Mouse (Mus musculus) midbrain, embryonic 13.5 days (tissue): ENCODE measurements at regions not wholly inside any gene's neighbourhood (a gene's known extent, or its start where the extent isn't known, plus 50 kb on each side); places are given as distances from the start of the nearest gene placed in this dataset.

Experiments
- ATAC-seq: fragments of 200-750 bp; cut with Nextera tagmentation; 2 replicates; pipeline ENCODE4 v1.8.0; 2017; ENCODE audit warnings: mild to moderate bottlenecking, moderate TSS enrichment, moderate library complexity
- H3K27ac ChIP-seq: fragments of 300-500 bp; sonication (generic); 2 replicates; pipeline ENCODE4 v1.5.1; 2015; ENCODE audit warnings: inconsistent platforms, mild to moderate bottlenecking, moderate library complexity
- H3K27me3 ChIP-seq: fragments of 300-500 bp; sonication (generic); 2 replicates; pipeline ENCODE4 v1.6.1; 2015; ENCODE audit warnings: mild to moderate bottlenecking, inconsistent platforms
- H3K36me3 ChIP-seq: fragments of 300-500 bp; sonication (generic); 2 replicates; pipeline ENCODE4 v1.6.1; 2015; ENCODE audit warnings: mild to moderate bottlenecking, inconsistent platforms
- H3K4me1 ChIP-seq: fragments of 300-500 bp; sonication (generic); replicated peaks from 2 replicates; pipeline ENCODE4 v1.6.1; 2015; ENCODE audit warnings: inconsistent platforms
- H3K4me2 ChIP-seq: fragments of 300-500 bp; sonication (generic); replicated peaks from 2 replicates; pipeline ENCODE4 v1.6.1; 2015; ENCODE audit warnings: moderate library complexity, mild to moderate bottlenecking, inconsistent platforms
- H3K4me3 ChIP-seq: fragments of 300-500 bp; sonication (generic); replicated peaks from 2 replicates; pipeline ENCODE4 v1.5.1; 2015; ENCODE audit warnings: mild to moderate bottlenecking, inconsistent platforms
- H3K9ac ChIP-seq: fragments of 300-500 bp; sonication (generic); replicated peaks from 2 replicates; pipeline ENCODE4 v1.6.1; 2015; ENCODE audit warnings: mild to moderate bottlenecking, inconsistent platforms
- H3K9me3 ChIP-seq: fragments of 300-500 bp; sonication (generic); 2 replicates; pipeline ENCODE4 v1.6.1; 2016; ENCODE audit warnings: mild to moderate bottlenecking, inconsistent platforms
- WGBS: fragments of 180-500 bp; shearing (Covaris S2); methylation state at CpG from one replicate; pipeline ENCODE4 v1.1.7; 2015; 5-methylcytosine and 5-hydroxymethylcytosine counted together

DNA sequence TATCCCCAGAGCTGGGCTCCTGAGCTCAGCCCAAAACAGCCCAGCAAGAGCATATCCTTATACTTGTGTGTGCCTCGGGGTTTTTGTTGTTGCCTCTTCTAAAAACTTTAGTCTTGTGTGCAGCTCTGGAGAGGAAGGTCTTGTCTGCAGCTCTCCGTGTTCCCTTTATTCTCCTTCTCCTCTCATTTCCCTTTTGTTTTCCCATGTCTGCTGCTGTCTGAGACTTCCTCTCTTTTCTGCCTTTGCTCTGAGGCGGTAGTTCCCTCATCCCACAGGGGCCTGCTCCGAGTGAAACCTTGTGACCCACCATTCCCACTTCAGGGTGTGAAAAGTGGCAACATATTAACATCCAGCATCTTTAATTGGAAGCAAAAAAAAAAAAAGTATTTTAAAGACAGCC is 51.5 kb upstream of the Bach2 start:
- Histone ChIP-seq H3K9ac (no peak overlapping the region), H3K36me3 (no peaks in the 10 kb centered on the region), H3K27me3 (no peaks in the 10 kb centered on the region), H3K4me3 (no peak overlapping the region), H3K9me3 (no peaks in the 10 kb centered on the region), H3K27ac (no peak overlapping the region), H3K4me1 (no peaks in the 10 kb centered on the region; the same call in 1 of the 2 replicates), H3K4me2 (no peak overlapping the region)
- 49% methylated on average over 4 of the region's 4 CpGs for WGBS
- no peak for ATAC-seq

GRCm38 (mm10) chr4:32188076-32188475 is 50.5 kb upstream of the Bach2 start:
- H3K4me3 ChIP-seq, result no peak overlapping the region
- 88% methylated on average over 1 of the region's 1 CpGs for WGBS
- H3K4me2 ChIP-seq, result no peak overlapping the region
- no peaks in the 10 kb centered on the region for H3K9me3 ChIP-seq
- H3K9ac ChIP-seq, result no peak overlapping the region
- H3K4me1 ChIP-seq, result no peaks in the 10 kb centered on the region; the same call in 1 of the 2 replicates
- no peaks in the 10 kb centered on the region for H3K27me3 ChIP-seq
- no peak overlapping the region for H3K27ac ChIP-seq
- H3K36me3 ChIP-seq, result no peaks in the 10 kb centered on the region
- ATAC-seq, result no peak

GRCm38 (mm10) chr4:32188752-32189415 is 49.7 kb upstream of the Bach2 start:
- H3K4me2 ChIP-seq, result no peak overlapping the region
- no peaks in the 10 kb centered on the region for H3K36me3 ChIP-seq
- no peak for ATAC-seq
- H3K27ac ChIP-seq, result no peak overlapping the region
- 61% methylated on average over 8 of the region's 8 CpGs for WGBS
- H3K9me3 ChIP-seq, result no peaks in the 10 kb centered on the region
- H3K27me3 ChIP-seq, result no peaks in the 10 kb centered on the region
- no peak overlapping the region for H3K9ac ChIP-seq
- no peak overlapping the region for H3K4me3 ChIP-seq
- H3K4me1 ChIP-seq, result no peaks in the 10 kb centered on the region; the same call in 1 of the 2 replicates
